Mouse (Mus musculus): ENCODE results near the gene Secisbp2. TPM values are rescaled to one million over a fixed set of nuclear protein-coding genes. Genes with fewer than 3 reads are reported as not detected.

The Secisbp2 gene
- polyA plus RNA-seq (2014; fragmentation: Illumina TruSeq; extraction: RNeasy Lipid Tissue Mini Kit (QIAGEN cat#74804); ENCODE audit: low read depth, low replicate concordance), result 12.2 TPM

DNA sequence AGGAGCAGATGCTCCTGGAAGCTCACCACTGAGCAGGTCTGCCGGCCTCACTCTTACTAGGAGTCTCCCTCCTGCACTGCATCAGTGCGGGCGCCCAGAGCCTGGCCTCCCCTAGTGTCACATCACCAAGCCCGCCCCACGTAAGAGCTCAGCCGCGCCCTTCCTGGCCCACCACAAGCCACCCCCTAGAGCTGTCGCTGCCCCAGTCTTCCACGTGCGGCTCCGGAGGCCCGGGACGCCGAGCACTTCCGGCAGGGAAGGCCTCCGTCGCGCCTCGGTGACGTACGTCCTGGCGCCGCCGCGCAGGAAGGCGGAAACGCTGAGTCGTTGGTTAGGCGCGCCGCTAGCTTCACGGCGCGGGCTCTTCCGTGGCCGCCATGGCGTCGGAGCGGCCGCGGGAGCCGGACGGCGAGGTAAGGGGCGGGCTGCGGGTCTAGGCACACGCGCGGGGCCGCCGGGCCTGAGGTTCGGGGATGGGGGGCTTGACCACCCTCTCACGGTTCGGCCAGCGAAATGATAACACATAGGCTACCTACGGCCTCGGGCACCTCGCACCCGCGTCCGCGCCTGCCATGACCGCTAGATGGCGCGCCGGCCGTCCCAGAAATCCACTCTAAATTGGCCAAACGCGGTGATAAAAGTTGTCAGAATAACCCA lies at the start of gene Secisbp2:
Secisbp2 (plus strand) TSS at position 290 of the 657 bp plus-strand sequence.

DNA sequence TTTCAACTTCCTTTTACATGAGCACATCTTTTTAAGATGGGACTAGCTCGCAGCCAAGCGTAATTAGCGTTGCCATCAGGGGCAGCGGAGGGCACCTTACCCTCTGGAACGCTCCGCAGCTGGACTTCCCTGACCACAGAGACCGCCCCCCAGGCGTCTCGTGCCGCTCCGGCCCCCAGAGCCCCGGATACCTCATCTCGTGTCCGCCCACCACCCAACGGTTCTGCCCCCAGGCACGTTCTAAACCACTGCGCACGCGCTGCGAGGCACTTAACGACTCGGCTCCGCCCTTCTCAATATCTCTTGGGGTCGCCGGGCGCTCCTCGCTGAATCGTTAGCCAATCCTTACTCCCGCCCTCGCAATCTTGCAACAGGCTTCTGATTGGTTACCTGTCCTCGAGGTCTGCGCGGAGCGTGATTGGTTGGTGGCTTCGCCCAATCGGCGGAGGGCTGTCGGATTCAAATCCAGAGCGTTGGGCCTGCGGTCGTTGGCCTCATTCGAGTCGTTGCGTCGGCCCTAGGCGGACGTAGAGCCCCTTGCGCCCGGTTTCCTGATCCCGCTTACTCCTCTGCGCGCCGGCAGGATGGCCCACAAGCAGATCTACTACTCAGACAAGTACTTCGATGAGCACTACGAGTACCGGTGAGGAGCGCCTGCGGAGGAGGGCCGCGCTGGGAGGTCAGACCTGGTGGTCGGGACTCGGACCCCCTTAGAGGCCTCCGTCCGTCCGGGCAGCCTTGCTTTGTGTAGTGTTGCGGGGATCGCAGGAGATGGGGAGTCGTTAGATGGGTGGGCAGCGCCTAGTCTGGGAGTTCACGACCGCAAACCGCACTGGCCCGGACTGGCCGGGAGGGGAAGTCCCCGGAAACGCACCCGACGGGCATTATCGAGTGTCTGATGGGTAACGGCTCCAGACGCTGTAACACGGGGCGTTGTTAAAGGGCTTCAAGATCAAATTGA lies 6.4 kb upstream of the Secisbp2 start, which contains the start of gene Cks2:
Cks2 (plus strand) TSS at position 404 of the 961 bp plus-strand sequence.

Other genes with a start within 250 kb of the Secisbp2 start
- 1.2 TPM for gene S1pr3, start 243.1 kb upstream of the Secisbp2 start, polyA plus RNA-seq (2014; fragmentation: Illumina TruSeq; extraction: RNeasy Lipid Tissue Mini Kit (QIAGEN cat#74804); ENCODE audit: low read depth, low replicate concordance)
- gene Shc3, start 82.3 kb upstream of the Secisbp2 start, polyA plus RNA-seq (2014; fragmentation: Illumina TruSeq; extraction: RNeasy Lipid Tissue Mini Kit (QIAGEN cat#74804); ENCODE audit: low read depth, low replicate concordance), result 0.36 TPM
- gene Cks2, start 6.5 kb upstream of the Secisbp2 start, polyA plus RNA-seq (2014; fragmentation: Illumina TruSeq; extraction: RNeasy Lipid Tissue Mini Kit (QIAGEN cat#74804); ENCODE audit: low read depth, low replicate concordance), result 441 TPM
- gene Sema4d, start 142.1 kb downstream of the Secisbp2 start, polyA plus RNA-seq (2014; fragmentation: Illumina TruSeq; extraction: RNeasy Lipid Tissue Mini Kit (QIAGEN cat#74804); ENCODE audit: low read depth, low replicate concordance), result 0.39 TPM
- not detected for gene Gadd45g, start 195.0 kb downstream of the Secisbp2 start, polyA plus RNA-seq (2014; fragmentation: Illumina TruSeq; extraction: RNeasy Lipid Tissue Mini Kit (QIAGEN cat#74804); ENCODE audit: low read depth, low replicate concordance)